Mouse (Mus musculus) mesoderm, embryonic 11.5 days (tissue): ENCODE measurements at regions not wholly inside any gene's neighbourhood (a gene's known extent, or its start where the extent isn't known, plus 50 kb on each side); places are given as distances from the start of the nearest gene placed in this dataset.

Source experiments
- DNase-seq: peaks from one replicate; pipeline ENCODE4 v3.0.0-alpha.2; 2012; ENCODE audit warnings: low read depth, low spot score

DNA sequence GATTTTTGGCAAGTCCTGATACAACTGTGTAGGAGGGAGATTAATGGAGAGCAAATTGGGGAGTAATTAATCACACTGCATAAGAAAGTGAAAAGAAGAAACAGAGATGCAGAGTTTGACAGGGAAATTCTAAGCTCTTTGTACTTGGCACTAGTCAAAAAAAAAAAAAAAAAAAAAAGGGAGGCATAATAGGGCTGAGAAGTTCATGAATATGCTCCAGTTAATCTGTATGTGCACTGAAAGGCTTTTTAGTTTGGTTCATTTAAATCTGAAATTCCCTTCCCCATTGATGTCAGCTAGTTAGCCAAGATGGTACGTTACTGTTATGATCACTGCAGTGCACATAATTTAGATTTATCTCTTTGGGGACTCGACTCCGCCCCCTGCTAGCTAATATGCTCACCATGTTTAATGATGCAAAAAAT lies 470.8 kb upstream of the Map3k7 start:
- DNase-seq, result peak; percentile 49

DNA sequence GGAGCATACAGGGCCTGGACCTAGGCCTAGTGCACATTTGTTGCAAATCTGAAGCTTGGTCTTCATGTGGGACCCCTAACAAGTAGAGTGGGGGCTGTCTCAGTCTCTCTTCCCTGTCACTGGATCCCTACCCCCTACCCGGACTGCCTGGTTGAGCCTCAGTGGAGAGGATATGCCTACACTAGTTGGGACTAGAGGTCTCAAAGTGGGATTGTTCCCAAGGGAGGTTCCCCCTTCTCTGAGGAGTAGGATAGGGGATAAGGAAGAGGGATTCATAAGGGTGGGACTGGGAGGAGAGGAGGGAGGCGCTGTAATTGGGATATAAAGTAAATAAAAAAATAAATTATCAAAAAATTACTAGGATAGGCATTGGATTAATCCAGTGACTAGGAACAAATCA lies 464.0 kb upstream of the Map3k7 start:
- no peak for DNase-seq

DNA sequence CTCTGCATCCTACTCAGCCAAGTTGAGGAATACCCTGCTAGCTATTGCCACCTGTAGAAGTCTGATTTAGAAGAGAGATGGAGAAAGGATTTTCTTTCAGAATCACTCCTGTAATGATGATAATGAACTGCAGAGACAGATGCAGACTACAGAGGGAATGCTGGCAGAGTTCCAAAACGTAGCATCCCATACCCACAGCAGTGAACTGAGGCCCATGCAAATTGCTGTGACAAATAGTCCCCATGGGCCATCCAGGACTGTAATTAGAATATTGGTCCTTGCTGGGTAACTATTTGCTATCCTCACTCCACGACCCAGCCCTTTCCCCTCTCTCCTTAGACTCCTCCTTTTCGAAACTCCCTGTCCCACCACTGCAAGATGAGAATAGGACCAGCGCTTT lies 463.5 kb upstream of the Map3k7 start:
- no peak for DNase-seq

DNA sequence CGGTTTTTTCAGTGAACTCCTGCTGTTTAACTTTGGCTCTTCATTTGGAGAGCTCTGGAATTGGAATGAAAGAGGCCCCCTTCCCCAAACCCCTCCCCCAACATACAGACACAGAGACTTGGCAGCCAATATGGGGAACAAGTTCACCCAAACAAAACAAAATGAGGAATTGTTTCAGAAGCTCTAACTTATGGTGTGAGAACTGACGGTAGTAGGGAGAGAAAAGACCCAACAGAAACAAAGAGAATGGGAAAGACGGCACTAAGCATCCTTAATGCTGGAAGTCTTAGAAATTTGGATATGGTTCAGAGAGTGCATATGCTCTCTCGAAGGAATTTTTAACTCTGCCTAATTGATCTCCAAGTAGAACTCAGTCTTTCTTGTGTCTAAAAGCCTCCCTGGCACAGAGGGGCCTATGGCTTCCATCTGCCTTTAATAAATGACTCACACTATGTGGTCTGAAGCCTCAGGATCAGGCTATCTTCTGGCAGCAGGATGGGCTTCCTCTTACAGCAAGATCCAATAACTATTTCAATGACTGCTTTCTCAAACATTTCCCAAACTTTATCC lies 438.2 kb upstream of the Map3k7 start:
- no peak for DNase-seq

DNA sequence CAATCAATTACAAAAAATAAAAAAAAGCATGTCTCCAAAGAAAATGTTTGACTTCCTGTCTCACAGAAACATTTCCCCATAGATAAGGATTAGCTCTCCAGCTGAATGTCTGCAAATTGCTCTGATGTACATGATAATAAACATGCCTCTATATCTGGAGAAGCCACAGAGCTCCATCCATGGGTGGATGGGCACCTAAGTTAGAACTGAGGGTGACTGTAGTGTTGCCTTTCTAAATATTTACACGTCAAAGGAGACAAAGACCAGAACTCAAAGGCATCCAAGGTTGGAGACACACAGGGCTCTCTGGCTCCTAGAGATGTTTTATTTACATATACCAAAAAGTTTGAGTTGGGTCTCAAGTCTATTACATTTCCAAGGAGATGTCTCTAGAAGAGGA lies 427.1 kb upstream of the Map3k7 start:
- no peak for DNase-seq

DNA sequence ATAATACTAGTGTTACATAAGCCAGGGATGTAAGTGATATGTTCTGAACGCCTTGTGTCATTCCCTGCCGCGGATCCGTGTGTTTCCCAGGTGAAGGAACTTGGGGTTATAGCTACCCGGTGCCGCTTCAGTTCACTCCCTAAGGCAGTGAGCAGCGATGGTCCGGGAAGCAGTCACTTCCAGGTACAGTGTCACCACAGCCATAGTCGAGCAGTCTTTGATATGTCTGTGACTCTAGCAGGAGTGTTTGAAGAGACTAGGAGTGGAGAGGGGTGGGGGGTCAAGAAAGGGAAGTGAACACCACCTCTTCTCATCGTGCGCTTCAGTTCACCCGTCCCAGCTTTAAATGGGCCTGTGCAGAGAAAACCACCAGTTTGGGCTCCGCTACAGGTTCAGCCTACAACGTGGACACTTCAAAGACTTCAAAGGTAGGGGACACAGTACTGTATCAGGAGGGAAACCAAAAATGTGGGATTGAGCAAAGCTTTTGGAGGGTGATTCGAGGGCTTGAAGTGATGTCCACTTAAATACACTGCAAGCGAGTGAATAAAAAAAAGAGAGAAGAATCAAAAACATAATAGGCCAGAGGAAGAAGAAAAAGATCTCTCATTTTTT lies 410.0 kb upstream of the Map3k7 start:
- no peak for DNase-seq

DNA sequence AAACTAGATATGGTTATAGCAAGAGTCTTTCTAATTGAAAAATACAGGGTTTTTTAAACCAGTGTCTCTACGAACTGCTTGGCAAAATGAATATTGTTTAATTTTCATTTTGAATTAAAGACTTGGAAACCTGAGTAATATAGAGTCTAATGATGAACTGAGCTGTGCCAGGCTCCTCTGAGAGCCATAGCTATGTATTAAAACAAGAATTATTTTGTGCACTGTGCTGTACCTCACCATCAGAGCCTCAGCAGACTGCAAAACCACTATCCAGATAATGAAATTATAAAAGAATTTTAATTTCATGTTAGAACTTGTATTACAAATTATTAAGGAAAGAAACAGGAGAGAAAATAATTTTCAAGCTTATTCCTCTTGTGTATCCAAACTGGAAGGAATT lies 408.8 kb upstream of the Map3k7 start:
- DNase-seq, result no peak

DNA sequence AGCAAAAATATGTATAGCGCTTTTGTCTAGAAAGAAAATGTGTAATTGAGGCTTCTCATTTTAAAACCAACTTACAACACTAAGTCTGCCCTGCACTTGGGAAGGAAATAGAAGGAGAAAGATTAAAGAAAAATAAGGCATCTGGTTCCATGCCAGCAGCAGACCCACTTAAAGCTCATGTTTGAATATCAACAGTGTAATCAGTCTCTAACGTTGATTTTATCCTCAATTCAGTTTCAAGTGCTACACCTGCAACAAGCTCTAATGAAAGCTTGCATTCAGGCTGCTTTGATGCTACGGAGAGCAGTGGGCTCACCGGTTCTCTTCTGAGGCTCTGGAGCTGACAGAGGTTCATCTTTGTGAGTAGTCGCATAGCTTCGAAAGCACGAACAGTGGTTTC lies 406.6 kb upstream of the Map3k7 start:
- no peak for DNase-seq

DNA sequence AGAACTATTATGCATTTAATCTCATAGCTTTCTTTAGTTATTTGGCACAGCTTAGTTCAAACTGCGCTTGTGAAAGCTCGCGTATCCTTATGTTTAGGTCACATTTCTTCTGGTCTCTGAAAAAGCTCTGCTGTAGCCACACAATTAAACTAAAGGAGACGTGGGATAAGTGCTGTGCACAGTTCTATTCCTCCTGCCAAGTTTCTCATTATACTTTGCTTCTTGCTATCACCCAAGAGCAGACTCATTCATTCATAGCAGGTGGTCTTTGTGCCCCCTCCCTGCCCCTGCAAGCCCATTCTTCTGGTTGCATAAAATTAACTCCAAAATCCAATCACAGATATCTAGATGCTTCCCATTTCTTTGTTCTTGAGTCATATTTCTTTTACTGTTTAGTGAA lies 403.6 kb upstream of the Map3k7 start:
- no peak for DNase-seq

DNA sequence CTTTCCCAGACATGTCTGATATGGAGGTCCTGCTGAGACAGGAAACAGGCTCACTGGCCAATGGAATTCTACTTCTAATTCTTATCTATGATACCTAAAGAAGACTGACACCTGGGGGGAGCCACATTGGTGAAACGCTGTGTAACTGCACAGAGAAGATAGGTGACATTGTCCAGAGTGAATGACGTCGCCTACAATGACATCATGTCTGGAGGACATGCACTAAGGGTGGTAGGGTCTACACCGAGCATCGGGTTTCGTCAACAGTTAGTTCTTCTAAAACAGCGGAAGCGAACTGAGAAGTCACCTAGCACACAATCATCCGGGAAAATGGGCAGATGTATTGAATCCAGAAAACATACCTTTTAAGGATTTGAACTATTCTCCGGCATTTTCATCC lies 402.7 kb upstream of the Map3k7 start:
- DNase-seq, result no peak

DNA sequence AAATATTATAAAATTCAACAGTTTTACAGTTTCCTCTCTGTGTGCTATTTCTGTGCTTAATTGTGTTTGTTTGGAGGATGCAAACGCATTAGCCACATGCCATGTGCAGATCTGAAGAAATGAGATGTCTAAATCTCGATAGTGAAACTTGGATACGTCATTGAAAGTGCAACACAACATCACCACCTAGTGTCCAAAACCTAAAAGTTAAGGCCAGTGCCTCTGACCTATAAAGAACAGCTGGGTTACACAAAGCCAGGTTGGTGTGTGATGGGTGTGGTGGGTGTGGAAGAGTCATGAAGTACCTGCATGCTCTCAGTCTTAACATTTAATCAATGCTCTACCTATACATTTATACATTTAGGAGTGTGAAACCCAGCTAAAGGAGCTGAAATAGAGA lies 402.1 kb upstream of the Map3k7 start:
- peak; percentile 37 for DNase-seq

DNA sequence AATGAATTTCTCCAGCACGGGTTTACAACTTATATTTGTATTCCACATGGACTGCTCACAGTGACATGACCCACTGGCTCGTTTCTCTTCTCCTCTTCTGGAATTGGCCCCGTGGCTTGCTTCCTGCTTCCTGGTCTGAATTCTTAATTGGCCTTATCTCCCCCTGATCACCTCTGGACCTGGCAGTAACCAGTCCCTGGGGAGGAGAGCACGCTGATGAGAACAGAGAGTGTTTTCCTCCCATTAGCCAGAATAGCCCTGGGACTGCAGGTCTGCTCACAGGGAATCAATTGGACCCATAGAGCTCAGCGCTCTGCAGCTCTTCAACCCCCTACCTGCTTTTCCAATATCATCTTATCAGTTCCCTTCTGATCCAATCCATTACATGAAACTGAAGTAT lies 397.7 kb upstream of the Map3k7 start:
- no peak for DNase-seq

DNA sequence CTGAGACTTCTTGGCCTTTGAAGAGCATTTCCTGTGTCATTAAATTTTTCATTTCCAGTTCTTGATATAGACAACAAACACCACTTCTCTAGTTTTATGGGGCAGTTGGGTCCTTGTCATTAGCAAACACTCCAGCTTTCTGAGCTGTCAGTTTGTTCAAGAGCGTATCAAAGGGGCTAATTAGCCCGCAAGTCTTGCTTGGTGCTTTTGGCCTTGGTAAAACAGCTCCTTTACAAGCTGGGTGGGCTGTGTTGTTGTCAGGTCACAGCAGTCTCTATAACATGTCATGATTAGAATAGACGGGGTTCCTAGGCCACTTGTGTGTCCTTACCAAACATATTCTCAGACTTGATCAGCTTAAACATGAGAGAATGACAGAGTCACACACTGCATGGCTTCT lies 397.1 kb upstream of the Map3k7 start:
- no peak for DNase-seq

DNA sequence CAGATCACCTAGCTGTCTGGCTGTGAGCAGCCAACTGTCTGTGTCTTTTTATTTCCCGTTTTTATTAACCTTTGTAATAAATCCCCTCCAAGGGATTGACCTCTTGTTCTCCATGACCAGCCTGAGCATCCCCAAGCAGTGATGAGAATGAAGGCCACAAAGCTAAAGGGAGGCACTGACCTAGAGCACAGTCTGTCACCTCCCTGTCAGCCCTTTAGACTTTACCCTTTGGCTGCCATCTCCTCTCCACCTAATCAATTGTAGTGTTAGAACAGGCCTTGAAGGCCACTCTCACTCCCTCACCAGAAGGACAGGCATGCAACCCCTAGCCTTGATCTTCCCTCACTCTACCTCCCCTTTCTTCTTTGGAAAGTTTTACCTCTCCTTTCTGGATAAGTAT lies 394.2 kb upstream of the Map3k7 start:
- DNase-seq, result no peak

DNA sequence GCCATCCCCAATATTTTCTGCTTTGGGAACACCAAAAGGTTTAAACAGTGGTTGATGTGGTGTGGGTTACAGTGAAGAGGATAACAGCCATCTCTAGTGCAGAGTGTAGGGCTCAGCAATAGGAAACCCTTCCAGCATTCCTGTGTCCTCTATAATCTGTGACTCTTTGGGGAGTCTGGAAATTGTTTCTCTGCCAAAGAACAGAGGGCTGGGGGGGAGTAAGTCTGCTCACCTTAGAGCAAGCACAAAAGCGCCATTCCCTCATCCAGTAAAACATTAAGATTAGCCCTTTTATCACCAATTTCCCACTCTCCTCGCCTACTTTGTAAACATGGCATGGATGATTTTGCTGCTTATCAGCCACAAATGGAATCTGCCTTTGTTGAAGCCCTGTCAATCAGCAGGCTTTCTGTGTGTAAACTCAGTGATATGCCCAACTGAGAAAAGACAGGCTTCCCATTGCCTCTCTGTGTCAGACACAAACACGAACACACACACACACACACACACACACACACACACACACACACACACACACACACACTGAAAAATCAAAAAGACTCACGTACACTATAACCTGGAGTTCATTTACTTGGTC lies 386.8 kb upstream of the Map3k7 start:
- no peak for DNase-seq

DNA sequence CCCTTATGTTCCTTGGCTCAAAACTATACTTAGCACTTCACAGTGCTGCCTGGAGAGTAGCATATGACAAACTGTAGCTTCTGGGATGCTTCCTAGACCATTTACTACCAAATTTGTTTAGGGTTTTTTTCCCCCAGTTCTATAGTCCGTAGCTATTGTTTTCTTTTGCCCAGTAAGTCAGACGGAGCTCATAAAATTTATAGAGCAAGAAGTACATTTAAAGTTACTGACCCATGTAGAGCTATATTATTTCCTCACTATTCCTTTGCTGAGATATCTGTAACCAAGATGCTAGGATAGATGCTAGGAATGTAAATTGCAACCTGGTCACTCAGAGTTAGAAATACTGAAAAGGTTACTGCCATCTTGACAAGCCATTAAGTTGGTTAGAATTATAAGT lies 380.4 kb upstream of the Map3k7 start:
- no peak for DNase-seq

DNA sequence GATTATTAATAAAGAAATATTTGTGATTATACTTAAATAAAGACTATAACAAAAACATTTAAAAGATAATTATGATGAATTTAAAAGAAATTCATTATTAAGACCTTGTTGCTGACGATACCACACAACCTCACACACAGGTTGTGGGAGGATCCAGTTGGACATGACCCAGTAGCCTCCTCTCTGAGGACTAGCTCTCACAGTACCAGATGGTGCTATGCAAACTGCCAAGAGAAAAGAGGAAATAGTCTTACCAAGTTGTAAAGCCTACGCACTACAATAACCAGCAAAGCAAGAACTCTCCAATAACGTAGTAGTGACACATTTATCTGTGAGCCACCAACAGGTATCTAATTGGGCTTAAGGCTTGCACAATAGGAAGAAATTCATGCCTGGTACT lies 379.7 kb upstream of the Map3k7 start:
- DNase-seq, result no peak

DNA sequence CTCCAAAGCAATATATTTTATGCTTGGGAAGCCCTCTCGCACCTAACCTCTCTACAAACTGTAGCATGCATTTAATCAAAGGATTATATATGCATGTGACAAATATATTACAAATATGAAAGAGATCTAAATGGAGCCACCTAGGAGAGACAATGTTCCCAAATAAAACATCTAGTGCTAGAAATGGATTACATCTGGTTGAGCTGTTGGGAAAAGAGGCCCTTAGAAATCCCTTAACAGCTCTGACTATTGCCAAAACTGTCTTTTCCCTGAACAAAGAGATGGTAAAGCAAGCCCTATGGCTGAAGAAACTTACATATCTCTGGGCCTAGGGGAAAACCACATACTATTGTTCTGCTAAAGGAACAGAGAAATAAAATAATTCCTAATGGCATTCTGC lies 369.8 kb upstream of the Map3k7 start:
- no peak for DNase-seq

DNA sequence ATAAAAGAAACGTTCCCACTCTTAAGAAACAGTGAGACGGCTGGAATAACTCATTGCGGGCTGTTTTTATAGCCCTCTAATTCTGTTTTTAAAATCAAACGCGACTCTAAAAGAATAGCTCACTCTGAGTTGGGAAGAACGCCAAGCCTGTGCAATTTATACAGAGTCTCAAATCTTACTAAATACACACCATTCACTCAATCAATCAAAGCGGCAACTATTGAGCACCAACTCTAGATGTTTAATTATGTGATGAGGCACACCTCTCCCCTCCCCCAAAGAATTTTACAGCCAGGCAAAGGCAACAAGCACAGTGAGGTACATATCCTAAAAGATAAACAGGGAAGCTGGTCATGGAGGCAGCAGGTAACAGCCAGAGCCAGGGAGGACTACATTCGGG lies 362.4 kb upstream of the Map3k7 start:
- DNase-seq, result no peak

DNA sequence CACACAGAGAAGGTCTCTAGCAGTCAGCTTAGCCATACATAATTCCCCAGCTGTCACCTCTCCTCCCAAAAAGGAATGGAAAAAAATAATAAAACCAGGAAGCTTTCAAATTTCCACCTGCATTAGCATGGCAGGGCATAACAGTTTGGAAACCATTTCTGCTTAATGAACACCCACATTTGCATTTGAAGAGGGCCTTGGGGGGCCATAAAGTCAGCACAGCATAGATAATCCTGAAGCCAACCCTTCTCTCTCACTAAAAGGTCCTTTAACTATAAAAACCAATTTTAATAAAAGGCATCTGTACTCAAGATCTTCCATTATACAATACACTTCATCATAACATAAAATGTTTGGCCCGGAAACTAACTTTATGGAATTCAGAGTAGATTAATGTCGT lies 360.1 kb upstream of the Map3k7 start:
- DNase-seq, result no peak

DNA sequence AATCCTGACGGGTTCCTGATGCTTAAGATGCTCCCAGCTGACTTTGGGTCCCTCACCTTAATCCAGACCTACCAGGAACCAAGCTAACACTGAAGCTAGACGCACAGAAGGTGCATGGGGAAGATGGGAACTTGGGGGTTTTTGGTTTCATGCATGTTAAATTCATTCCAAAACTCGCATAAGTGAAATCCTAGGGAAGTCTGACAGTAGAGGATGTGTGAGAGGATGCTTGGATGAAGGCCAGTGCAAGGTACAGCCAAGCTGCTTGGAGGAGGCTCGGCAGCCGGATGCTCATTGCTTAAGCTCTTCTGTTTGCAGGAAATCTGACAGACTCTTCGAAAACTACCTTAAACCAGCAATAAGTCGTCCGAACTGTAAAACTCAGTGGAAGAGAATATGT lies 355.1 kb upstream of the Map3k7 start:
- DNase-seq, result no peak

DNA sequence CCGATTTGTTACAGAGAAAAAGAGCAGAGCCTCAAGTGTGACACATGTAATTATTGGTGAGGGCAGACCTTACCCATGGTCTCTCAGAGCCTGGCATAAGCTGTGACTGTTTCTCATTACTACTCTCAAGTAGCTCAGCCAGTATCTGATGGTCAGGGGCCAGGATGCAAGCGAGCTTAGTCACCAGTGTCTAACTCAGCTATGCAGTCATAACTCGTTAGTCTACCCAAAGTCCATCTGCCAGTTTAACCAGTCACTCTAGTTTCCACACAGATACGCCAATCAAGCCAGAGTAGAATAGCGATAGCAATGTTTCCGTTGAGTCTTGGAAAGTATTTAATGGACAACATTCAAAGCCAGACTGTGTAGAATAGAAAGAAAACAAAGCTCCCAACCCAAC lies 354.3 kb upstream of the Map3k7 start:
- DNase-seq, result no peak

DNA sequence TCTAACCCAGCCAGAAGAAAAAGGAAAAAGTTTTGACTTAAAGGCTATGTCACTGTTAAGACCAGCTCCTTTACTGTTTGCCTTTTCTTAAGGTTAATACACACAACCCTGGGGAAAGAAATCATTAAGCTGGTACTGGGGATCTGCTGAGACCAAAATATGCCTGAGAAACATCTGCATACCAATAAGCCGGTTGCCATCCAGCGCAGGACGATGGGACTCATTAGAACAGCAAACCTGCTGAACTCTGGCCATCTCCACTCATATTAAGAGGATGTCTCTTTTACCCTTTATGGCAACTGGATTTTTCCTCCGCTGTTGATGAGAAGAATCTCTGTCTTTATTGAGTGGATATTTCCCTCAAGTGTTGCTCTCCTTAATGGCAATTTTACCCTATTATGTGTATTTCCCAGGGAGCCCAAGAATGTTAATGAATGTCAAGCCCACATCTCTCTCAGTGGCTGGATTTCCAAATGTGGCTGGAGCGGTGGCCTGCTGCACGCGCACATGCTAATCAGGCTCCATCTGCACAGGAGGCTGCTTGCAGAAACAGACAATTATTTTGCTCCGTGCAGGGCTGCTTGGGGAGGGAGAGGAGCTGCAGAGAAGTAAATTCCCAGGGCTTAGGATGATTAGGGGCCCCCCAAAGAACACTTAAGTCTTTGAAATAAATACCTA lies 351.6 kb upstream of the Map3k7 start:
- DNase-seq, result no peak
